Mouse (Mus musculus): Measurements from ENCODE around the gene Gm10277.

DNA sequence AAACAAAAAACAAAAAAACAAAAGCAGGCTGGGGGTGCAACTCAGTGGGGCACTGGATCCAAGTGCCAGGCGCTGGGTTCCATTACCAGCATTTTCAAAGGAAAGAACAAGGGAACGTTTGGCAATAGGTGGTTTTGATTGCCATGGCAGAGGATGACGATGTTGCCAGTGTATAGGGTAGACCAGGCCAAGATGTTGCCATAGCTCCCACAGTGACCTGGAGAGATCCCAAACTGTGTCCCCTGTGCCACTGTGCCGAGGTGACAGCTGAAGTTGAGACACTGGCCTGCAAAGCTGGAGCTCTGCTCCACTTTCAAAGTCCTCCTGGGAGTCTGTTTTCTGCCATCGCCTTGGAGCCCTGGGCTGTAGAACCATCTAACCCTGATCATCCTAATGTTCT lies 38.6 kb downstream of the Gm10277 start:
- TF ChIP-seq POLR2A (IDR thresholded peaks at IDR 0.05; ENCODE audit: low read depth, low read length) (no peak), CTCF (conservative IDR thresholded peaks at IDR 0.05 in 1 of 2, IDR thresholded peaks at IDR 0.05 in 1 of 2; ENCODE audit: low read depth in 2 of 2, low read length in 2 of 2) (no peak), PAX5 (IDR thresholded peaks at IDR 0.05; ENCODE audit: low read length) (no peak), TCF12 (IDR thresholded peaks at IDR 0.05; ENCODE audit: low read depth, low read length) (no peak), EP300 (IDR thresholded peaks at IDR 0.05; ENCODE audit: low read length) (no peak)

Data from CH12.LX (cell line).